Mouse (Mus musculus) cerebellum, postnatal 4 days (tissue): Measurements from ENCODE around the gene Bpifb1.
"Not testable (repeated sequence)": the region's sequence is repeated elsewhere in the genome, so short reads cannot be mapped to it uniquely, and the experiment has no call there.

Source experiments
- DNase-seq, 2 experiments: peaks; one replicate each; pipeline ENCODE4 v3.0.0; 2022; ENCODE audit warnings: low spot score in 2 of 2, mixed read lengths in 1 of 2

The Bpifb1 gene

GRCm38 (mm10) chr2:154211121-154211520 is 20.5 kb downstream of the Bpifb1 start:
- no peak for DNase-seq

GRCm38 (mm10) chr2:154211881-154212280 is 21.3 kb downstream of the Bpifb1 start:
- no peak for DNase-seq

GRCm38 (mm10) chr2:154215191-154215590 is 24.6 kb downstream of the Bpifb1 start:
- peak; percentile 67 to 77 for DNase-seq

- no peak for DNase-seq
Observed at GRCm38 (mm10) chr2:154219950-154220349, 29.3 kb downstream of the Bpifb1 start.

GRCm38 (mm10) chr2:154223265-154223916 is 32.8 kb downstream of the Bpifb1 start, which contains the start of gene Bpifb5:
Bpifb5 (plus strand) TSS chr2:154223742.
- DNase-seq, result peak in 1 of 2 experiments; percentile 60

GRCm38 (mm10) chr2:154223917-154224273 is 33.3 kb downstream of the Bpifb1 start:
- DNase-seq, result no peak

- DNase-seq, result no peak
Observed at GRCm38 (mm10) chr2:154226991-154227390, 36.4 kb downstream of the Bpifb1 start.

GRCm38 (mm10) chr2:154227830-154228229 is 37.2 kb downstream of the Bpifb1 start:
- DNase-seq, result no peak

GRCm38 (mm10) chr2:154233426-154233825 is 42.8 kb downstream of the Bpifb1 start:
- peak in 1 of 2 experiments; percentile 52 for DNase-seq

- no peak for DNase-seq
Observed at GRCm38 (mm10) chr2:154240771-154241170, 50.2 kb downstream of the Bpifb1 start.

- not testable (repeated sequence) for DNase-seq
Observed at GRCm38 (mm10) chr2:154242726-154243125, 52.1 kb downstream of the Bpifb1 start.

- no peak for DNase-seq
Observed at GRCm38 (mm10) chr2:154243356-154244036, 52.9 kb downstream of the Bpifb1 start.

GRCm38 (mm10) chr2:154245322-154245721 is 54.7 kb downstream of the Bpifb1 start:
- DNase-seq, result no peak

- not testable (repeated sequence) for DNase-seq
Observed at GRCm38 (mm10) chr2:154255254-154255653, 64.6 kb downstream of the Bpifb1 start.

- no peak for DNase-seq
Observed at GRCm38 (mm10) chr2:154255770-154256169, 65.2 kb downstream of the Bpifb1 start.

GRCm38 (mm10) chr2:154257554-154257953 is 66.9 kb downstream of the Bpifb1 start, which contains the start of gene Bpifb9a:
Bpifb9a (plus strand) TSS chr2:154257854.
- DNase-seq, result not testable (repeated sequence)

GRCm38 (mm10) chr2:154264397-154264796 is 73.8 kb downstream of the Bpifb1 start:
- not testable (repeated sequence) for DNase-seq
